Mouse (Mus musculus) intestine, embryonic 15.5 days (tissue): ENCODE results near the gene Tmem129. TPM values are rescaled to one million over a fixed set of nuclear protein-coding genes. Genes with fewer than 3 reads are reported as not detected.

Experiments
- ATAC-seq: fragments of 200-750 bp; cut with Nextera tagmentation; 2 replicates; pipeline ENCODE4 v1.8.0; 2017; ENCODE audit warnings: moderate TSS enrichment, moderate library complexity
- H3K27ac ChIP-seq: fragments of 300-500 bp; sonication (generic); 2 replicates; pipeline ENCODE4 v1.5.1; 2015; ENCODE audit warnings: mild to moderate bottlenecking, inconsistent platforms
- H3K27me3 ChIP-seq: fragments of 300-500 bp; sonication (generic); replicated peaks from 2 replicates; pipeline ENCODE4 v1.6.1; 2015; ENCODE audit warnings: inconsistent platforms
- H3K36me3 ChIP-seq: fragments of 300-500 bp; sonication (generic); 2 replicates; pipeline ENCODE4 v1.6.1; 2015; ENCODE audit warnings: inconsistent platforms
- H3K4me1 ChIP-seq: fragments of 300-500 bp; sonication (generic); replicated peaks from 2 replicates; pipeline ENCODE4 v1.6.1; 2015; ENCODE audit warnings: inconsistent platforms
- H3K4me2 ChIP-seq: fragments of 300-500 bp; sonication (generic); replicated peaks from 2 replicates; pipeline ENCODE4 v1.6.1; 2015; ENCODE audit warnings: mild to moderate bottlenecking, inconsistent platforms
- H3K4me3 ChIP-seq: fragments of 300-500 bp; sonication (generic); replicated peaks from 2 replicates; pipeline ENCODE4 v1.5.1; 2015; ENCODE audit warnings: inconsistent platforms
- H3K9ac ChIP-seq: fragments of 300-500 bp; sonication (generic); 2 replicates; pipeline ENCODE4 v1.6.1; 2015; ENCODE audit warnings: inconsistent platforms
- H3K9me3 ChIP-seq: fragments of 300-500 bp; sonication (generic); 2 replicates; pipeline ENCODE4 v1.6.1; 2016; ENCODE audit warnings: inconsistent platforms
- WGBS: fragments of 180-500 bp; shearing (Covaris S2); methylation state at CpG from one replicate; pipeline ENCODE4 v1.1.7; 2015; 5-methylcytosine and 5-hydroxymethylcytosine counted together
- polyA plus RNA-seq: library from polyadenylated mRNA; unstranded; fragments of >200 nt; fragmentation: Nextera tagmentation; extraction: Ambion mirVana; gene quantifications from 2 replicates; pipeline ENCODE4 v1.2.1, GENCODE M21; 2015

The Tmem129 gene
- polyA plus RNA-seq, 1 experiment from 2014 or later: 31.8 TPM

- H3K27me3 ChIP-seq: no peaks in the 10 kb centered on the region
- ATAC-seq: no peak
- 87% methylated on average over 4 of the region's 4 CpGs for WGBS
- H3K9me3 ChIP-seq: no peaks in the 10 kb centered on the region
- H3K36me3 ChIP-seq: no peaks in the 10 kb centered on the region
- H3K4me3 ChIP-seq: no peak overlapping the region
- H3K9ac ChIP-seq: no peak overlapping the region
- no peak overlapping the region for H3K27ac ChIP-seq
- H3K4me2 ChIP-seq: no peak overlapping the region
- H3K4me1 ChIP-seq: no peaks in the 10 kb centered on the region
Observed at GRCm38 (mm10) chr5:33682963-33683362, 24.7 kb upstream of the Tmem129 start.

GRCm38 (mm10) chr5:33681611-33682388, 23.6 kb upstream of the Tmem129 start:
- Histone ChIP-seq H3K27me3 (no peaks in the 10 kb centered on the region), H3K4me2 (no peak overlapping the region), H3K9ac (no peak overlapping the region), H3K4me3 (no peak overlapping the region), H3K36me3 (no peaks in the 10 kb centered on the region), H3K9me3 (no peaks in the 10 kb centered on the region), H3K4me1 (no peaks in the 10 kb centered on the region), H3K27ac (no peak overlapping the region)
- 79% methylated on average over 15 of the region's 15 CpGs for WGBS
- ATAC-seq: no peak

GRCm38 (mm10) chr5:33681044-33681443, 22.8 kb upstream of the Tmem129 start:
- no peak for ATAC-seq

GRCm38 (mm10) chr5:33678244-33678643, 20.0 kb upstream of the Tmem129 start:
- Histone ChIP-seq H3K9ac (no peak overlapping the region), H3K36me3 (no peaks in the 10 kb centered on the region), H3K27me3 (no peaks in the 10 kb centered on the region), H3K9me3 (no peaks in the 10 kb centered on the region), H3K4me3 (no peak overlapping the region), H3K4me1 (no peaks in the 10 kb centered on the region), H3K4me2 (no peak overlapping the region), H3K27ac (no peak overlapping the region)
- no peak for ATAC-seq
- 75% methylated on average over 5 of the region's 5 CpGs for WGBS

More at GRCm38 (mm10) chr5:33681044-33681443, 22.8 kb upstream of the Tmem129 start:
- Histone ChIP-seq H3K36me3 (no peaks in the 10 kb centered on the region), H3K4me2 (no peak overlapping the region), H3K27me3 (no peaks in the 10 kb centered on the region), H3K9me3 (no peaks in the 10 kb centered on the region), H3K4me1 (no peaks in the 10 kb centered on the region), H3K27ac (no peak overlapping the region), H3K9ac (no peak overlapping the region), H3K4me3 (no peak overlapping the region)
- WGBS: 65% methylated on average over 3 of the region's 3 CpGs

- 4% methylated on average over 1 of the region's 1 CpGs for WGBS
- Histone ChIP-seq H3K27ac (no peak overlapping the region), H3K4me2 (no peak overlapping the region), H3K9me3 (no peaks in the 10 kb centered on the region), H3K4me1 (no peaks in the 10 kb centered on the region), H3K9ac (no peak overlapping the region), H3K27me3 (no peaks in the 10 kb centered on the region), H3K4me3 (no peak overlapping the region), H3K36me3 (peaks cover 4% of the 10 kb centered on the region; the same call in 1 of the 2 replicates)
- ATAC-seq: no peak
Observed at GRCm38 (mm10) chr5:33675964-33676363, 17.7 kb upstream of the Tmem129 start.

- no peaks in the 10 kb centered on the region for H3K27me3 ChIP-seq
- peak; percentile 65 for ATAC-seq
Observed at GRCm38 (mm10) chr5:33674439-33674838, 16.2 kb upstream of the Tmem129 start.

GRCm38 (mm10) chr5:33671659-33672058, 13.4 kb upstream of the Tmem129 start:
- H3K9me3 ChIP-seq: no peaks in the 10 kb centered on the region
- H3K27ac ChIP-seq: no peak overlapping the region
- H3K4me2 ChIP-seq: no peak overlapping the region
- H3K4me1 ChIP-seq: no peaks in the 10 kb centered on the region
- no peak overlapping the region for H3K4me3 ChIP-seq
- peaks cover 39% of the 10 kb centered on the region for H3K36me3 ChIP-seq
- H3K27me3 ChIP-seq: no peaks in the 10 kb centered on the region
- WGBS: 68% methylated on average over 5 of the region's 5 CpGs
- no peak overlapping the region for H3K9ac ChIP-seq
- ATAC-seq: no peak

More at GRCm38 (mm10) chr5:33674439-33674838, 16.2 kb upstream of the Tmem129 start:
- Histone ChIP-seq H3K27ac (no peak overlapping the region), H3K4me2 (no peak overlapping the region), H3K36me3 (peaks cover 15% of the 10 kb centered on the region), H3K4me3 (no peak overlapping the region), H3K9ac (no peak overlapping the region), H3K4me1 (no peaks in the 10 kb centered on the region), H3K9me3 (no peaks in the 10 kb centered on the region)
- WGBS: 71% methylated on average over 3 of the region's 3 CpGs

GRCm38 (mm10) chr5:33668223-33668622, 10.0 kb upstream of the Tmem129 start:
- H3K4me1 ChIP-seq: no peaks in the 10 kb centered on the region
- no peak overlapping the region for H3K4me3 ChIP-seq
- no peak overlapping the region for H3K4me2 ChIP-seq
- no peak for ATAC-seq
- no peaks in the 10 kb centered on the region for H3K27me3 ChIP-seq
- no peak overlapping the region for H3K9ac ChIP-seq
- peaks cover 47% of the 10 kb centered on the region for H3K36me3 ChIP-seq
- no peak overlapping the region for H3K27ac ChIP-seq
- H3K9me3 ChIP-seq: no peaks in the 10 kb centered on the region

GRCm38 (mm10) chr5:33658664-33659050, 441 bp upstream of the Tmem129 start:
- Histone ChIP-seq H3K9ac (peak overlapping the region; percentile 61), H3K9me3 (no peaks in the 10 kb centered on the region), H3K36me3 (peaks cover 13% of the 10 kb centered on the region), H3K4me3 (peak overlapping the region; percentile 76), H3K4me2 (peak overlapping the region; percentile 68), H3K4me1 (peaks cover 19% of the 10 kb centered on the region), H3K27ac (peak overlapping the region; percentile 48; the same call in 1 of the 2 replicates), H3K27me3 (no peaks in the 10 kb centered on the region)
- under 1% methylated on average over 26 of the region's 26 CpGs for WGBS
- ATAC-seq: peak; percentile 6

GRCm38 (mm10) chr5:33657251-33657786, 897 bp downstream of the Tmem129 start:
- H3K4me1 ChIP-seq: peaks cover 26% of the 10 kb centered on the region
- H3K27me3 ChIP-seq: no peaks in the 10 kb centered on the region
- peak overlapping the region; percentile 85 for H3K27ac ChIP-seq
- H3K4me3 ChIP-seq: peak overlapping the region; percentile 76
- H3K9ac ChIP-seq: peak overlapping the region; percentile 61
- under 1% methylated on average over 32 of the region's 32 CpGs for WGBS
- H3K36me3 ChIP-seq: peaks cover 8% of the 10 kb centered on the region; the same call in 1 of the 2 replicates
- peak; percentile 57 for ATAC-seq
- H3K4me2 ChIP-seq: peak overlapping the region; percentile 75
- no peaks in the 10 kb centered on the region for H3K9me3 ChIP-seq

GRCm38 (mm10) chr5:33656739-33657138, 1.5 kb downstream of the Tmem129 start:
- Histone ChIP-seq H3K9ac (peak overlapping the region; percentile 61), H3K27me3 (no peaks in the 10 kb centered on the region), H3K27ac (peak overlapping the region; percentile 85; the same call in 1 of the 2 replicates), H3K4me2 (peak overlapping the region; percentile 75), H3K36me3 (peaks cover 8% of the 10 kb centered on the region; the same call in 1 of the 2 replicates), H3K4me1 (peaks cover 26% of the 10 kb centered on the region), H3K9me3 (no peaks in the 10 kb centered on the region), H3K4me3 (peak overlapping the region; percentile 76)
- 23% methylated on average over 1 of the region's 1 CpGs for WGBS
- no peak for ATAC-seq

GRCm38 (mm10) chr5:33655251-33655840, 2.9 kb downstream of the Tmem129 start:
- Histone ChIP-seq H3K4me2 (no peak overlapping the region), H3K4me3 (no peak overlapping the region), H3K27ac (no peak overlapping the region), H3K4me1 (peaks cover 28% of the 10 kb centered on the region), H3K27me3 (no peaks in the 10 kb centered on the region), H3K36me3 (peaks cover 5% of the 10 kb centered on the region; the same call in 1 of the 2 replicates), H3K9me3 (no peaks in the 10 kb centered on the region), H3K9ac (peak overlapping the region; percentile 38; the same call in 1 of the 2 replicates)
- no peak for ATAC-seq
- WGBS: 92% methylated on average over 10 of the region's 10 CpGs
